ENCODE assay signal across 29 mouse cellular contexts in genomic region chr6:119737716-119738115, GRCm38 (mm10).
A peak's percentile ranks its signal among the peaks of the same experiment; 100 is the strongest.
DNase-seq lines count a peak whose midpoint lies in the region; ATAC-seq and TF ChIP-seq lines count a peak whose summit lies in the region.
"Had no signal": no experiment of that assay in that cellular context is flagged by ENCODE, and none has a peak within 500 bp of the region (broad histone marks: within the 10 kb centered on the region; RNA-seq: fewer than 3 reads in every experiment).

No protein-coding gene starts in this region.

- peak; percentile 17 for DNase-seq in CD4-positive helper T cell, adult 2 months (ENCODE audit: low read depth, low spot score)
- peak; percentile 8 for DNase-seq in induced T-regulatory cell, adult 2 months (ENCODE audit: low read depth)
- peak; percentile 34 to 46 for DNase-seq in thymus, postnatal 10 days (ENCODE audit: low spot score in 2 of 2)
- peak; percentile 33 to 61 for DNase-seq in thymus, postnatal 36 days
- DNase-seq in left cerebral cortex, postnatal 4 days, result no peak
- no peak for DNase-seq in urinary bladder, postnatal 25 days (ENCODE audit: low spot score)
- no peak for DNase-seq in forebrain, postnatal 0 days
- DNase-seq: adrenal gland, adult 8-10 months; adrenal gland, postnatal 25 days; B cell, adult 2 months; cerebellum, adult 11-12 months; cerebellum, adult 8-10 months; cerebellum, postnatal 10 days; cerebellum, postnatal 36 days; embryo, embryonic 11 days; gastrocnemius, adult 2 months; gastrocnemius, postnatal 14 days; heart, adult 11 months; heart, postnatal 4 days had no signal

- no peaks in the 10 kb centered on the region for H3K27me3 ChIP-seq in forebrain, postnatal 0 days (ENCODE audit: insufficient read depth, low read length)
- H3K27me3 ChIP-seq: embryonic facial prominence, embryonic 13.5 days; forebrain, embryonic 12.5 days had no signal

- H3K9ac ChIP-seq in forebrain, postnatal 0 days, result no peak overlapping the region
- H3K9ac ChIP-seq: embryonic facial prominence, embryonic 13.5 days; forebrain, embryonic 12.5 days; hindbrain, embryonic 14.5 days had no signal

- no peaks in the 10 kb centered on the region for H3K4me1 ChIP-seq in forebrain, postnatal 0 days (ENCODE audit: insufficient read depth)
- H3K4me1 ChIP-seq: embryonic facial prominence, embryonic 10.5 days; embryonic facial prominence, embryonic 13.5 days; forebrain, embryonic 12.5 days had no signal

- no peaks in the 10 kb centered on the region for H3K9me3 ChIP-seq in forebrain, postnatal 0 days (ENCODE audit: low read length)
- H3K9me3 ChIP-seq: embryonic facial prominence, embryonic 10.5 days; embryonic facial prominence, embryonic 13.5 days; forebrain, embryonic 12.5 days had no signal

- 94% methylated on average over 4 of the region's 4 CpGs for WGBS in forebrain, postnatal 0 days

- H3K4me3 ChIP-seq in forebrain, postnatal 0 days (ENCODE audit: low read depth, low read length), result no peak overlapping the region
- H3K4me3 ChIP-seq: embryonic facial prominence, embryonic 10.5 days; embryonic facial prominence, embryonic 13.5 days; erythroblast, embryonic 14.5 days; forebrain, embryonic 12.5 days; gastrocnemius, adult 2 months had no signal

- intact Hi-C loops in left cerebral cortex, postnatal 4 days (cut with DNase I), result no loop called here

- TF ChIP-seq CTCF in forebrain, postnatal 0 days (IDR thresholded peaks at IDR 0.05; ENCODE audit: low read depth), result no peak

- ATAC-seq in forebrain, postnatal 0 days, result no peak
- ATAC-seq: activated CD4-positive, CD25-positive, alpha-beta regulatory T cell, adult 4 months; CD4-positive, CD25-positive, alpha-beta regulatory T cell, adult 4 months; forebrain, embryonic 16.5 days; hindbrain, postnatal 0 days had no signal

- H3K36me3 ChIP-seq in forebrain, postnatal 0 days (ENCODE audit: insufficient read depth), result peaks cover under 1% of the 10 kb centered on the region

- no peak overlapping the region for H3K4me2 ChIP-seq in forebrain, postnatal 0 days (ENCODE audit: low read depth)
- H3K4me2 ChIP-seq: embryonic facial prominence, embryonic 13.5 days; forebrain, embryonic 12.5 days; heart, embryonic 11.5 days; hindbrain, embryonic 14.5 days had no signal

- H3K27ac ChIP-seq in forebrain, postnatal 0 days (ENCODE audit: low read depth, low read length), result no peak overlapping the region
- H3K27ac ChIP-seq: embryonic facial prominence, embryonic 10.5 days; embryonic facial prominence, embryonic 13.5 days; forebrain, embryonic 12.5 days; gastrocnemius, adult 2 months; hindbrain, embryonic 14.5 days; hindbrain, postnatal 0 days had no signal

Comparison
In these comparisons a context has a peak if more than half of its experiments do, and no peak if none do; other contexts are left out.
1. DNase-seq: peak in CD4-positive helper T cell, adult 2 months (single experiment), induced T-regulatory cell, adult 2 months (single experiment), thymus, postnatal 10 days (2 of 2) and thymus, postnatal 36 days (2 of 2); none in left cerebral cortex, postnatal 4 days (single experiment), urinary bladder, postnatal 25 days (single experiment) and forebrain, postnatal 0 days (single experiment).